Mouse (Mus musculus): ENCODE results near the gene Adgrf1.

- no peak for TF ChIP-seq CTCF (IDR thresholded peaks at IDR 0.05; ENCODE audit: extremely low read depth, insufficient read length, insufficient replicate concordance, low read depth, low read length)
- no peak for TF ChIP-seq POLR2A (IDR thresholded peaks at IDR 0.05; ENCODE audit: low read depth, low read length)
Observed at GRCm38 (mm10) chr17:43277223-43277622, 7.1 kb downstream of the Adgrf1 start.
